Mouse (Mus musculus) heart, embryonic 13.5 days (tissue): ENCODE data around the gene Themis3. TPM values are rescaled to one million over a fixed set of nuclear protein-coding genes. Genes with fewer than 3 reads are reported as not detected.

Experiments
- ATAC-seq: fragments of 200-750 bp; cut with Nextera tagmentation; 2 replicates; pipeline ENCODE4 v1.8.0; 2017; ENCODE audit warnings: moderate TSS enrichment; ENCODE audit not compliant: insufficient number of reproducible peaks, low FRiP score, low TSS enrichment; ENCODE audit errors: extremely low read depth
- H3K27ac ChIP-seq: fragments of 300-500 bp; sonication (generic); replicated peaks from 2 replicates; pipeline ENCODE4 v1.5.1; 2015; ENCODE audit warnings: moderate library complexity, mild to moderate bottlenecking, inconsistent platforms
- H3K27me3 ChIP-seq: fragments of 300-500 bp; sonication (generic); replicated peaks from 2 replicates; pipeline ENCODE4 v1.6.1; 2015; ENCODE audit warnings: mild to moderate bottlenecking, inconsistent platforms
- H3K36me3 ChIP-seq: fragments of 300-500 bp; sonication (generic); 2 replicates; pipeline ENCODE4 v1.6.1; 2015; ENCODE audit warnings: mild to moderate bottlenecking, inconsistent platforms
- H3K4me1 ChIP-seq: fragments of 300-500 bp; sonication (generic); 2 replicates; pipeline ENCODE4 v1.6.1; 2015; ENCODE audit warnings: inconsistent platforms
- H3K4me2 ChIP-seq: fragments of 300-500 bp; sonication (generic); 2 replicates; pipeline ENCODE4 v1.6.1; 2015; ENCODE audit warnings: inconsistent platforms, mild to moderate bottlenecking, moderate library complexity
- H3K4me3 ChIP-seq: fragments of 300-500 bp; sonication (generic); 2 replicates; pipeline ENCODE4 v1.5.1; 2015; ENCODE audit warnings: moderate library complexity, mild to moderate bottlenecking, inconsistent platforms
- H3K9ac ChIP-seq: fragments of 300-500 bp; sonication (generic); 2 replicates; pipeline ENCODE4 v1.6.1; 2015; ENCODE audit warnings: inconsistent platforms, mild to moderate bottlenecking, moderate library complexity
- H3K9me3 ChIP-seq: fragments of 300-500 bp; sonication (generic); 2 replicates; pipeline ENCODE4 v1.6.1; 2016; ENCODE audit warnings: inconsistent platforms
- WGBS: fragments of 180-500 bp; shearing (Covaris S2); methylation state at CpG from one replicate; pipeline ENCODE4 v1.1.7; 2015; ENCODE audit warnings: mixed read lengths; 5-methylcytosine and 5-hydroxymethylcytosine counted together
- polyA plus RNA-seq: library from polyadenylated mRNA; unstranded; fragments of >200 nt; fragmentation: Nextera tagmentation; extraction: Ambion mirVana; gene quantifications from 2 replicates; pipeline ENCODE4 v1.2.1, GENCODE M21; 2015

The Themis3 gene
- polyA plus RNA-seq, result not detected in 2 replicates

- no peaks in the 10 kb centered on the region for H3K9me3 ChIP-seq
- 61% methylated on average over 5 of the region's 5 CpGs for WGBS
- no peak within 1 kb of the TSS for H3K4me2 ChIP-seq
- no peak within 1 kb of the TSS for H3K4me3 ChIP-seq
- H3K9ac ChIP-seq, result no peak within 1 kb of the TSS
- no peak for ATAC-seq
- H3K4me1 ChIP-seq, result no peaks in the 10 kb centered on the region
- no peaks in the 10 kb centered on the region for H3K36me3 ChIP-seq
- H3K27ac ChIP-seq, result no peak within 1 kb of the TSS
- H3K27me3 ChIP-seq, result no peaks in the 10 kb centered on the region
Measured at GRCm38 (mm10) chr17:66594435-66594834, at the start of gene Themis3. TSS of gene Themis3 (minus strand) at chr17:66594621.

DNA sequence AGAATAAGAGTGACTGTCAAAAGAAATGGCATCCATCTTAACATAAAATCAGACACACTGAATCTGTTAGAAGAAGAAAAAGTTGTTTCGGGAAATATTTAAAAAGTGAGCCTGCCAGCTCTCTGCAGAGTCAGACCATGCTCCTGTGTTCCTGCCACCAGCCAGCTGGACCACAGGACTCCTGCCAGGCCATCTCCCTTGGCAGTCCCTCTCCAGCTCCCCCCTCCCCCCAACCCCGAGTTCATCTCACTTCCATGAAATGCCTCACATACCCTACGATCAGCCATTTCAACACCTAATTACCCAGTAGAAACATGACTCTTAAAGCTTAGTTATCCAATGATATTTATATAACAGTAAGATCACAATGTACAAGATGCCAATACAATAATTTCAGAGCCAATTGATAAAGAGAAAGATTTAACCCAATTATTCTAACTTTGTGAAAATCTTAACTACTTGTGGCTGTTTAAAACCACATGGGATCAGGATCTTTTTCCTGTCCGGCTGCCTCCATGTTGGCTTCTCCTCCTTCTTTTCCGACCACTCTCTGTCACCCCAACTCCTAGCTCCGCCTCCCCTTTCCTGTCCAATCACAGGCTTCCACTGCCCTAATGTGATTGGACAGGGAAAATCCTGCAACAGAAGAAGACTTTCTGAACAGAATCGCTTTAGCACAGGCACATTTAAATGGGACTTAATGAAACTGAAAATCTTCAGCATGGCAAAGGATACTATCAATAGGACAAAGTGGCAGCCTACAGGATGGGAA is 43.7 kb upstream of the Themis3 start:
- WGBS, result 70% methylated on average over 7 of the region's 7 CpGs
- no peak for ATAC-seq

DNA sequence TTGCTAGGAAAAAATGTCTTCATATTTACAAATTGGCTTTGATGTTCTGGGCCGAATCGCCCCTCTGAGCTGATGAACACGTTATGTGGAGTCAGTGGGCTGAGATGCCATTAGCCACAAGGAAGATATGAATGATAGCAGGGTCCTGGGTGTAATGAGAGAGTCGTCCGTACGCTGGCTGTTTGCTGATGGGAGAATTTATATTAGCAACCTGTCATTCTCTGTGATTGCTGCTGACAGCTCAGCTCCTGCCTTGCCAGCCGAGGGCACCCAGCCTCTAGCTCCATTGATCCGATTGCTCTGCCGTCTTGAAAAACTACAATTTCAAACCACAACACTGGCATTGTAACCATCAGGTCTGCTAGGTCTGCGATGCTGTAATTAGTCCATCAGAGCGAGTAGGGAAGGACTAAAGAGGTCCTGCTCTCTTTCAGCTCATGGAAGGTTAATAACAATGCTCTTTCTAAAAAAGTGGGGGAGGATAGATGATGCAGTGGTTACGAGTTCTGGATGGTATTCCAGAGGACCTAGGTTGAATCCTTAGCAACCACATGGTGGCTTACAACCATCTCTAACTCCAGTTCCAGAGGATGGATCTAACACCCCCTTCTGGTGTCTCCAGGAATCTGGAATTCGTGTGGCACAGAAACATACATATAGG is 25.7 kb upstream of the Themis3 start:
- no peak overlapping the region for H3K4me2 ChIP-seq
- 74% methylated on average over 13 of the region's 13 CpGs for WGBS
- no peaks in the 10 kb centered on the region for H3K9me3 ChIP-seq

More for the DNA sequence above, 43.7 kb upstream of the Themis3 start:
- Histone ChIP-seq H3K4me2 (no peak overlapping the region), H3K9ac (no peak overlapping the region), H3K36me3 (no peaks in the 10 kb centered on the region), H3K4me1 (no peaks in the 10 kb centered on the region), H3K9me3 (no peaks in the 10 kb centered on the region), H3K4me3 (no peak overlapping the region), H3K27me3 (no peaks in the 10 kb centered on the region), H3K27ac (no peak overlapping the region)

GRCm38 (mm10) chr17:66619255-66619826 is 24.9 kb upstream of the Themis3 start:
- H3K4me3 ChIP-seq, result no peak overlapping the region
- no peak overlapping the region for H3K27ac ChIP-seq
- WGBS, result 75% methylated on average over 3 of the region's 3 CpGs
- H3K4me2 ChIP-seq, result no peak overlapping the region
- no peak for ATAC-seq
- no peaks in the 10 kb centered on the region for H3K9me3 ChIP-seq
- no peaks in the 10 kb centered on the region for H3K4me1 ChIP-seq
- H3K36me3 ChIP-seq, result no peaks in the 10 kb centered on the region
- H3K9ac ChIP-seq, result no peak overlapping the region
- H3K27me3 ChIP-seq, result no peaks in the 10 kb centered on the region

More for the DNA sequence above, 25.7 kb upstream of the Themis3 start:
- H3K4me3 ChIP-seq, result no peak overlapping the region
- no peak overlapping the region for H3K9ac ChIP-seq
- H3K36me3 ChIP-seq, result no peaks in the 10 kb centered on the region
- H3K27me3 ChIP-seq, result no peaks in the 10 kb centered on the region
- no peaks in the 10 kb centered on the region for H3K4me1 ChIP-seq
- ATAC-seq, result no peak
- no peak overlapping the region for H3K27ac ChIP-seq

- H3K4me1 ChIP-seq, result no peaks in the 10 kb centered on the region
- no peaks in the 10 kb centered on the region for H3K27me3 ChIP-seq
- H3K27ac ChIP-seq, result no peak overlapping the region
- no peak overlapping the region for H3K4me2 ChIP-seq
- no peak overlapping the region for H3K9ac ChIP-seq
- H3K4me3 ChIP-seq, result no peak overlapping the region
- H3K36me3 ChIP-seq, result no peaks in the 10 kb centered on the region
- H3K9me3 ChIP-seq, result no peaks in the 10 kb centered on the region
- ATAC-seq, result no peak
Measured at GRCm38 (mm10) chr17:66610032-66610431, 15.6 kb upstream of the Themis3 start.

GRCm38 (mm10) chr17:66604931-66605330 is 10.5 kb upstream of the Themis3 start:
- Histone ChIP-seq H3K4me3 (no peak overlapping the region), H3K9me3 (no peaks in the 10 kb centered on the region), H3K27ac (no peak overlapping the region), H3K4me2 (no peak overlapping the region), H3K9ac (no peak overlapping the region), H3K36me3 (no peaks in the 10 kb centered on the region), H3K4me1 (no peaks in the 10 kb centered on the region), H3K27me3 (no peaks in the 10 kb centered on the region)
- no peak for ATAC-seq
- whole genome bisulfite sequencing, result 65% methylated on average over 5 of the region's 5 CpGs

- Histone ChIP-seq H3K4me3 (no peak overlapping the region), H3K27ac (no peak overlapping the region), H3K9ac (no peak overlapping the region), H3K4me1 (no peaks in the 10 kb centered on the region), H3K36me3 (no peaks in the 10 kb centered on the region), H3K27me3 (no peaks in the 10 kb centered on the region), H3K9me3 (no peaks in the 10 kb centered on the region), H3K4me2 (no peak overlapping the region)
- WGBS, result 88% methylated on average over 2 of the region's 2 CpGs
- ATAC-seq, result no peak
Measured at GRCm38 (mm10) chr17:66601171-66601570, 6.8 kb upstream of the Themis3 start.

- no peak for ATAC-seq
- H3K27me3 ChIP-seq, result no peaks in the 10 kb centered on the region
- H3K4me3 ChIP-seq, result no peak overlapping the region
- H3K36me3 ChIP-seq, result no peaks in the 10 kb centered on the region
- WGBS, result 83% methylated on average over 3 of the region's 3 CpGs
- no peak overlapping the region for H3K4me2 ChIP-seq
- H3K9me3 ChIP-seq, result no peaks in the 10 kb centered on the region
- H3K9ac ChIP-seq, result no peak overlapping the region
- H3K27ac ChIP-seq, result no peak overlapping the region
- H3K4me1 ChIP-seq, result no peaks in the 10 kb centered on the region
Measured at GRCm38 (mm10) chr17:66595867-66596266, 1.4 kb upstream of the Themis3 start.

GRCm38 (mm10) chr17:66595256-66595655 is 835 bp upstream of the Themis3 start:
- no peaks in the 10 kb centered on the region for H3K27me3 ChIP-seq
- no peak for ATAC-seq
- H3K4me1 ChIP-seq, result no peaks in the 10 kb centered on the region
- no peak overlapping the region for H3K4me3 ChIP-seq
- no peak overlapping the region for H3K4me2 ChIP-seq
- H3K36me3 ChIP-seq, result no peaks in the 10 kb centered on the region
- no peak overlapping the region for H3K9ac ChIP-seq
- no peaks in the 10 kb centered on the region for H3K9me3 ChIP-seq
- no peak overlapping the region for H3K27ac ChIP-seq

DNA sequence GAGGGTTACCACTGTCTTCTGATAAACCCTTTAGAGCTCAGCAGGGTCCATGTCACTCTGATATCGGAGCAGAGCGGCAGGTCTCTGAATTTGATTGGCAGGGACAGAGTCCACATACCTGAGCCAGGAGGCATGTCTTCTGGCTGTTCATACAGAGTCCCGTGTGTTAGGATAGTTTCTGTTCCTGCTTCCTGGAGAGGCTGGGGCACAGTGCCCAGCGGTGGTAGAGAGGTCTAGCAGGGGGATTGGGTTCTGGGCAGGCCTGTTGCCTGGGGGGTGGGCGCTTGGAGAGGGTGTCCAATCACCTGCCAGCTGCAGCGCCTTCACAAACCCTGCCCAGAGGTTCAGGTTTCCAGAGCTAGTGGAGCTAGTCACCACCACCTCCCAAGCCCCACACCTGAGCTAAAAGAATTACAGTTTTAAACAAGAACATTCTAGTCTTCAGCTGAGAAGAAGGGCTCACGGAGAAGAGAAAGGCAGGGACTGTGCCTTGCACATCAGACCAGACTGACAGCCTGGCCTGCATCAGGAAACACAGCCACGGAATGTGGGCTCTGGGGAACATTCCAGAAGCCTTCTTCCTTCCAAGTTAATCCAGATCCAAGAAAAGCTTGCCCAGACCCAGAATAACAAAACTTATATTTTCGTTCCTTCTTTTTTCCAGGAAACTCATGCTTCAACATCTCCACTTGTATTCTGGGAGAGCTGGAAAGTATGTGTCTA is 3.9 kb downstream of the Themis3 start:
- Histone ChIP-seq H3K4me2 (no peak overlapping the region), H3K36me3 (no peaks in the 10 kb centered on the region), H3K27me3 (no peaks in the 10 kb centered on the region), H3K4me3 (no peak overlapping the region), H3K4me1 (no peaks in the 10 kb centered on the region), H3K9me3 (no peaks in the 10 kb centered on the region), H3K27ac (no peak overlapping the region), H3K9ac (no peak overlapping the region)
- no peak for ATAC-seq
- WGBS, result 56% methylated on average over 9 of the region's 9 CpGs

GRCm38 (mm10) chr17:66589864-66590263 is 4.6 kb downstream of the Themis3 start:
- Histone ChIP-seq H3K4me2 (no peak overlapping the region), H3K27me3 (no peaks in the 10 kb centered on the region), H3K4me3 (no peak overlapping the region), H3K4me1 (no peaks in the 10 kb centered on the region), H3K36me3 (no peaks in the 10 kb centered on the region), H3K9ac (no peak overlapping the region), H3K27ac (no peak overlapping the region), H3K9me3 (no peaks in the 10 kb centered on the region)
- no peak for ATAC-seq
- 72% methylated on average over 8 of the region's 8 CpGs for WGBS
